Mouse (Mus musculus): Measurements from ENCODE around the gene Tmem139. TPM values are rescaled to one million over a fixed set of nuclear protein-coding genes. Genes with fewer than 3 reads are reported as not detected.

Gene Tmem139
- polyA plus RNA-seq (2017; shearing (Covaris generic)): not detected

DNA sequence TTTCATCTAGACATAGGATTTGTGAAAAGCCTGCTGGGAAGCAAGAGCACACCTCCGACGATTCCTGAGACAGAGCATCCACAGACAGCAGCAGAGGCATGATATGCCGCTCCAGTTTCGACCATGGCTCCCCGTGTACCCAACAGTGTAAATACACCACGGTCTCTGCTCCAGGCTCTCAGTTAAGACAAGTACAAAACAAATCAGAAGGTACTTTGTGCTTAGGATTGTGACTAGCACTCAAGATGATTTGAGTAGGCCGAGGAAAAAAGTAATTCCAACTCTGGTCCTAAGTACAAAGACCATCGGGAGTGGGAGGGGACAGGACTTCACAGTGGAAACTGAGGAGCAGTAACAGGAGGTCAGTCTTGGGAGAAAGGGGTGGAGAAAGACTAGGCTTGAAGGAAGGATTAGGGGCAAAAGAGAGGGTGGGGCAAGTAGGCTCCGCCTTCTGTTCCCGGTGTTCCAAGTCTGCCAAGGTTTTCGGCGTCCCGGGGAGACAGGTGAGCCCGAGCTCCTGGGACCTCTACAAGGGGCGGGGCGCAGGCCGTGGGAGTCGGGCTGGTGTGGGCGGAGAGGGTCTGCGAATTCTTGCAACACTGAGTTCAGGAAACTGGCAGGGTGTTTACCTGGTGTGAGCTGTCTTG lies at the start of gene Tmem139:
Gene Tmem139 (plus strand): TSS at position 447 of the 647 bp plus-strand sequence.

DNA sequence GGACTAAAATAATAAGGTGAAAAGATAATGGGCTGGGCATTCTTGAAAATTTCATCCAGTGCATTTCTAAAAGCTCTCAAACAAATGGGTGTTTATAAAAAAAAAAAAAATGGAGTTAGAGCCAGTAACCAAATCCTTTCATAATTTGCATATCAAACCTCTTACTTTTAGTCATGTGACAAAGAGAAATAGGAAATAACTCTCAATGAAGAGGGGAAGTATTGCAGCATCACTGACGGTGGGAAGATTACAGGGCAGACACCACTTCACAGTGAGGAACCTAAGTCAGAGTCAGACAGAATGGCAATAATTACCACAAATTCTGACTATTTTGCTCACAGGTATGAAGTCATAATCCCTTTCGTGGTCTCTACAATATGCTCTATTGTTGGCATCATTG lies 46.7 kb upstream of the Tmem139 start, which contains the start of gene Tas2r144:
Gene Tas2r144 (plus strand): TSS at position 301 of the 400 bp plus-strand sequence.

DNA sequence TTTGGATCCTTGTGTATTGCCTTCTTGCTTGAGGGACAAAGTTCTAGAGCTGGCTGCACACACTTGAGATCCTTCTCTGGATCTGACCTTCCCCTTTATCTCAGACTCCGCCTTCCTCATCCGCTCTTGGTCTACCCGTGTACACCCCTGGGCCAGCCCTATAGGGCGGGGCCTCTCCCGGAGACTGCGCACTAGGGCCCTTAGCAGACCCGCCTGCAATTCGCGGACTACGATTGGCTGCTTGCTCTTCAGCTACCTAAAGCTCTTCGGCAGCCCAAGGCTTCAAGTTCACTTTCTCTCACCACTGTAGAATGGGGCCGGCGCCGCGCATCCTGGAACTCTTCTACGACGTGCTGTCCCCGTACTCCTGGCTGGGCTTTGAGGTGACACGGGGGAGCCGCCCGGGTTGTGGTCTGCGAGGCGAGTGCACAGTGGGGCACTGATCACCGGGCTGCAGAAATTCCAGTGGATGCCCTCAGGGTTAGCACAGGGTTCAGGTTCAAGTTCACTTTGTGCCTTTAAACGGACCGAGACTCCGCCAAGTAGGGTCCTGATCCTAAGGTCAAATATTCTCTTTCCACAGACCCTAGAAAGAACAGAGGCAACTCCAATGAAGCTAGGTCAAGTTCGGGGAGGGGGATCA lies 15.9 kb upstream of the Tmem139 start, which contains the start of gene Gstk1:
Gene Gstk1 (plus strand): TSS at position 225 of the 643 bp plus-strand sequence.

DNA sequence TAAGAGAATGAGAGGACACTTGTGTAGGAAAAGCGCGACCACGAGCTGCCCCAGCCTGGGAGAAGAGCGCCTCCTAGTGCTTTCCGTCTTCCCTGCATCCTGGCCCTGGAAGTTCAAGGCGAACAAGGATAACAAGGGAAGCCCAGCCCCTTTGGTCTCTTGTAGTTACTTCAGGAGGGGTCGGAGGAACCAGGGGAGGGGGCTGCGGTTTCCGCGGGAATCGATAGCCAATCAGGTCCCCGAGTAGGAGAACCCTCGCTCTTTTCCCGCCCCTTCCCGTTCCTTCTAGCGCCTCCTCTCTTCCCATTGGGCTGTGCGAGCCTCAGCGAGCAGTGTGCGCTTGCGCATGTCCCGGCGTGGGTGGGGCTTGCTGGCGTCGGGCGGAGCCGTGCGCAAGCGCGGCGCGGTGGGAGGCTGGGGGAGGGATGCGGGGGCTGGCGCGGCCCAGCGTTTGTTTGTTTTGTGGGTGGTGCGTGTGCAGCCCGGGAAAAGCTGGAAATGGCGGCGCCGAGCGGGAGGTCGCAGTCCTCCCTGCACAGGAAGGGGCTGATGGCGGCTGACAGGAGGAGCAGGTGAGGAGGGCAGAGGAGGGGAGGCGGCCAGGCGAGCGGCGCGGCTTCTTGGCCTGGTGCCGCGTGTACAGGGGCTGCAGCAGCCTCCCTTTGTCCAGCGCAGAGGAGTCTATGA lies 3.0 kb downstream of the Tmem139 start, which contains the start of gene Casp2:
Gene Casp2 (plus strand): TSS at position 360 of the 687 bp plus-strand sequence.

DNA sequence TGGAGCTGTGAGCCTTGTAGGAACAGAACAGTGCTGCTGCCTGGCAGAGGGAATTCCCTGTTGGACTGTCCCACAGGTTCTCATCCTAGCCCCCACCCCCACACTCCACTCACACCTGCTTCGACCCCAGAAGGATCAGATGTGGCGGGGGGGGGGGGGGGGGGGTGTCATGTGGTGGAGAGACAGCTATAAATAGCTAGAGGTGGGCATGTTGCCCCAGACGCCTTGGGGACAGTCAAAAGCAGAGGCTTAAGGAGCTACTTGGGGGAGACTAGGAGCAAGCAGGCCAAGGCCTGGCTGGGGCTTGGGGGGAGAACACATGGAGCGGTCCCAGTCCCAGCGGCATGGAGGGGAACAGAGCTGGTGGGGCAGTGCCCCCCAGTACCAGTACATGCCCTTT lies 24.7 kb downstream of the Tmem139 start, which contains the start of gene Clcn1:
Gene Clcn1 (plus strand): TSS at position 238 of the 400 bp plus-strand sequence.

Other genes with a start within 250 kb of the Tmem139 start
- not detected for gene Sva, start 223.6 kb upstream of the Tmem139 start, polyA plus RNA-seq (2017; shearing (Covaris generic))
- not detected for gene Tas2r139, start 121.0 kb upstream of the Tmem139 start, polyA plus RNA-seq (2017; shearing (Covaris generic))
- gene Tas2r144, start 46.6 kb upstream of the Tmem139 start, polyA plus RNA-seq (2017; shearing (Covaris generic)): not detected
- gene Gstk1, start 16.0 kb upstream of the Tmem139 start, polyA plus RNA-seq (2017; shearing (Covaris generic)): 15.6 TPM
- gene Casp2, start 3.0 kb downstream of the Tmem139 start, polyA plus RNA-seq (2017; shearing (Covaris generic)): 79.9 TPM
- gene Clcn1, start 24.7 kb downstream of the Tmem139 start, polyA plus RNA-seq (2017; shearing (Covaris generic)): not detected
- not detected for gene Fam131b, start 62.7 kb downstream of the Tmem139 start, polyA plus RNA-seq (2017; shearing (Covaris generic))
- 53.3 TPM for gene Zyx, start 87.7 kb downstream of the Tmem139 start, polyA plus RNA-seq (2017; shearing (Covaris generic))
- gene Epha1, start 111.3 kb downstream of the Tmem139 start, polyA plus RNA-seq (2017; shearing (Covaris generic)): 0.21 TPM
- not detected for gene Tas2r143, start 138.3 kb downstream of the Tmem139 start, polyA plus RNA-seq (2017; shearing (Covaris generic))
- not detected for gene Tas2r135, start 143.5 kb downstream of the Tmem139 start, polyA plus RNA-seq (2017; shearing (Covaris generic))
- not detected for gene Tas2r126, start 172.6 kb downstream of the Tmem139 start, polyA plus RNA-seq (2017; shearing (Covaris generic))
- gene Olfr458, start 203.2 kb downstream of the Tmem139 start, polyA plus RNA-seq (2017; shearing (Covaris generic)): not detected
- not detected for gene Olfr457, start 214.4 kb downstream of the Tmem139 start, polyA plus RNA-seq (2017; shearing (Covaris generic))
- not detected for gene Olfr456, start 225.2 kb downstream of the Tmem139 start, polyA plus RNA-seq (2017; shearing (Covaris generic))